Mouse (Mus musculus): ENCODE measurements around the gene Chst12.
"Not testable (repeated sequence)": the region's sequence is repeated elsewhere in the genome, so short reads cannot be mapped to it uniquely, and the experiment has no call there.

Chst12 gene

GRCm38 (mm10) chr5:140505208-140505780 is at the start of gene Chst12:
TSS of gene Chst12 (plus strand) at chr5:140505550.
- DNase-seq (ENCODE audit: low spot score in 2 of 2) = peak; percentile 96 to 99

- no peak for DNase-seq (ENCODE audit: low spot score in 2 of 2)
Observed at GRCm38 (mm10) chr5:140461476-140461875, 43.9 kb upstream of the Chst12 start.

GRCm38 (mm10) chr5:140463151-140463550 is 42.2 kb upstream of the Chst12 start:
- DNase-seq (ENCODE audit: low spot score in 2 of 2) = not testable (repeated sequence)

- no peak for DNase-seq (ENCODE audit: low spot score in 2 of 2)
Observed at GRCm38 (mm10) chr5:140464943-140465342, 40.4 kb upstream of the Chst12 start.

- DNase-seq (ENCODE audit: low spot score in 2 of 2) = no peak
Observed at GRCm38 (mm10) chr5:140472336-140472735, 33.0 kb upstream of the Chst12 start.

GRCm38 (mm10) chr5:140481458-140481857 is 23.9 kb upstream of the Chst12 start:
- DNase-seq (ENCODE audit: low spot score in 2 of 2) = no peak

- DNase-seq (ENCODE audit: low spot score in 2 of 2) = no peak
Observed at GRCm38 (mm10) chr5:140491142-140491541, 14.2 kb upstream of the Chst12 start.

- DNase-seq (ENCODE audit: low spot score in 2 of 2) = no peak
Observed at GRCm38 (mm10) chr5:140492684-140493233, 12.6 kb upstream of the Chst12 start.

- DNase-seq (ENCODE audit: low spot score in 2 of 2) = no peak
Observed at GRCm38 (mm10) chr5:140498176-140498575, 7.2 kb upstream of the Chst12 start.

GRCm38 (mm10) chr5:140500736-140501135 is 4.6 kb upstream of the Chst12 start:
- DNase-seq (ENCODE audit: low spot score in 2 of 2) = no peak

GRCm38 (mm10) chr5:140501982-140502836 is 3.1 kb upstream of the Chst12 start:
- no peak for DNase-seq (ENCODE audit: low spot score in 2 of 2)

GRCm38 (mm10) chr5:140502925-140503324 is 2.4 kb upstream of the Chst12 start:
- not testable (repeated sequence) for DNase-seq (ENCODE audit: low spot score in 2 of 2)

GRCm38 (mm10) chr5:140506096-140506794 is 895 bp downstream of the Chst12 start:
- no peak for DNase-seq (ENCODE audit: low spot score in 2 of 2)

GRCm38 (mm10) chr5:140507466-140508208 is 2.3 kb downstream of the Chst12 start:
- no peak for DNase-seq (ENCODE audit: low spot score in 2 of 2)

- no peak for DNase-seq (ENCODE audit: low spot score in 2 of 2)
Observed at GRCm38 (mm10) chr5:140508686-140509085, 3.3 kb downstream of the Chst12 start.

GRCm38 (mm10) chr5:140509204-140509603 is 3.9 kb downstream of the Chst12 start:
- DNase-seq (ENCODE audit: low spot score in 2 of 2) = no peak

- DNase-seq (ENCODE audit: low spot score in 2 of 2) = no peak
Observed at GRCm38 (mm10) chr5:140510012-140511000, 5.0 kb downstream of the Chst12 start.

- DNase-seq (ENCODE audit: low spot score in 2 of 2) = no peak
Observed at GRCm38 (mm10) chr5:140513921-140514320, 8.6 kb downstream of the Chst12 start.

- DNase-seq (ENCODE audit: low spot score in 2 of 2) = no peak
Observed at GRCm38 (mm10) chr5:140514799-140515486, 9.6 kb downstream of the Chst12 start.

All from cerebellum, postnatal 4 days (tissue).